Mouse (Mus musculus) A20 (cell line): ENCODE measurements around the gene Mras.

Experiments used
- DNase-seq: peaks from one replicate; pipeline ENCODE4 v3.0.0-alpha.2; 2011; ENCODE audit warnings: low read depth, low spot score

Mras gene

GRCm38 (mm10) chr9:99440941-99441340, 3.8 kb upstream of the Mras start:
- DNase-seq, result no peak

- no peak for DNase-seq
Measured at GRCm38 (mm10) chr9:99439064-99439463, 1.9 kb upstream of the Mras start.

GRCm38 (mm10) chr9:99437781-99438565, 792 bp upstream of the Mras start:
- DNase-seq, result no peak

GRCm38 (mm10) chr9:99436182-99437030, 775 bp downstream of the Mras start:
- DNase-seq, result no peak

- DNase-seq, result no peak
Measured at GRCm38 (mm10) chr9:99435619-99436181, 1.5 kb downstream of the Mras start.

- DNase-seq, result no peak
Measured at GRCm38 (mm10) chr9:99434892-99435618, 2.1 kb downstream of the Mras start.

- no peak for DNase-seq
Measured at GRCm38 (mm10) chr9:99432478-99432877, 4.7 kb downstream of the Mras start.

- DNase-seq, result no peak
Measured at GRCm38 (mm10) chr9:99431963-99432362, 5.2 kb downstream of the Mras start.

- no peak for DNase-seq
Measured at GRCm38 (mm10) chr9:99431346-99431745, 5.8 kb downstream of the Mras start.

GRCm38 (mm10) chr9:99430806-99431205, 6.4 kb downstream of the Mras start:
- no peak for DNase-seq

GRCm38 (mm10) chr9:99429845-99430244, 7.3 kb downstream of the Mras start:
- no peak for DNase-seq

GRCm38 (mm10) chr9:99428601-99429331, 8.4 kb downstream of the Mras start:
- DNase-seq, result no peak

- DNase-seq, result no peak
Measured at GRCm38 (mm10) chr9:99425262-99425661, 11.9 kb downstream of the Mras start.

- DNase-seq, result no peak
Measured at GRCm38 (mm10) chr9:99424574-99424863, 12.7 kb downstream of the Mras start.

- DNase-seq, result peak; percentile 9
Measured at GRCm38 (mm10) chr9:99423692-99424573, 13.2 kb downstream of the Mras start.

GRCm38 (mm10) chr9:99421914-99422313, 15.3 kb downstream of the Mras start:
- no peak for DNase-seq

GRCm38 (mm10) chr9:99419951-99420701, 17.1 kb downstream of the Mras start:
- no peak for DNase-seq

- DNase-seq, result no peak
Measured at GRCm38 (mm10) chr9:99418377-99418776, 18.8 kb downstream of the Mras start.

GRCm38 (mm10) chr9:99417288-99417846, 19.8 kb downstream of the Mras start:
- no peak for DNase-seq
